Mouse (Mus musculus) CH12.LX (cell line): ENCODE measurements around the gene Plekhg2. TPM values are rescaled to one million over a fixed set of nuclear protein-coding genes. Genes with fewer than 3 reads are reported as not detected.

Experiments
- DNase-seq: peaks from one replicate; pipeline ENCODE4 v3.0.0-alpha.2; 2013; ENCODE audit errors: extremely low read depth
- H3K27ac ChIP-seq: 2 replicates; pipeline ENCODE4 v1.5.1; 2012; ENCODE audit warnings: low read depth, mild to moderate bottlenecking, control low read depth, moderate library complexity; ENCODE audit not compliant: insufficient read depth
- H3K27me3 ChIP-seq: replicated peaks from 2 replicates; pipeline ENCODE3; 2012; ENCODE audit warnings: inconsistent platforms
- H3K36me3 ChIP-seq, 2 experiments: replicated peaks in 1 of 2; 2 replicates each; pipeline versions ENCODE3 to v1.6.1; 2012; ENCODE audit warnings: inconsistent platforms in 1 of 2, low read length in 1 of 2, mild to moderate bottlenecking in 1 of 2, mixed read lengths in 1 of 2, moderate library complexity in 1 of 2; ENCODE audit not compliant: control insufficient read depth in 1 of 2, insufficient read depth in 1 of 2
- H3K4me1 ChIP-seq, 2 experiments: 2 replicates each; pipeline ENCODE4 v1.6.1; 2012; ENCODE audit warnings: inconsistent platforms in 1 of 2, moderate library complexity in 1 of 2; ENCODE audit not compliant: insufficient read depth in 2 of 2, control insufficient read depth in 1 of 2
- H3K4me2 ChIP-seq: 2 replicates; pipeline ENCODE4 v1.6.1; 2012; ENCODE audit warnings: low read depth, mild to moderate bottlenecking, control low read depth; ENCODE audit not compliant: poor library complexity, insufficient read depth, severe bottlenecking
- H3K4me3 ChIP-seq, 3 experiments: fragments of 150-350 bp in 1 of 3; sonication (generic) in 1 of 3; replicated peaks in 1 of 3; 2 replicates each; pipeline versions ENCODE3 to v1.5.1; 2011 to 2012; ENCODE audit warnings: low read depth in 2 of 3, low read length in 2 of 3, mild to moderate bottlenecking in 2 of 3, moderate library complexity in 2 of 3, control low read depth in 1 of 3, improper control_type of control experiment in 1 of 3, inconsistent platforms in 1 of 3, mixed read lengths in 1 of 3; ENCODE audit not compliant: poor library complexity in 1 of 3
- H3K79me2 ChIP-seq: replicated peaks from 2 replicates; pipeline ENCODE4 v1.6.1; 2012; ENCODE audit warnings: mild to moderate bottlenecking, moderate library complexity; ENCODE audit not compliant: control insufficient read depth, poor library complexity, insufficient read depth, severe bottlenecking; ENCODE audit errors: extremely low read depth
- H3K9ac ChIP-seq: 2 replicates; pipeline ENCODE4 v1.6.1; 2012; ENCODE audit warnings: low read depth, mild to moderate bottlenecking, control low read depth, moderate library complexity; ENCODE audit not compliant: insufficient read depth
- H3K9me3 ChIP-seq: replicated peaks from 2 replicates; pipeline ENCODE3; 2012; ENCODE audit warnings: low read length, inconsistent platforms, mixed read lengths
- BHLHE40 ChIP-seq: IDR thresholded peaks from 2 replicates; pipeline ENCODE4 v1.6.1; 2011; ENCODE audit warnings: mild to moderate bottlenecking, low read depth, low read length, improper control_type of control experiment
- CHD2 ChIP-seq: IDR thresholded peaks from 2 replicates; pipeline ENCODE4 v1.6.1; 2011; ENCODE audit warnings: low read length, improper control_type of control experiment
- CTCF ChIP-seq, 2 experiments: IDR thresholded peaks in 1 of 2; conservative IDR thresholded peaks in 1 of 2; 2 replicates each; pipeline ENCODE4 v1.5.1; 2011 to 2012; ENCODE audit warnings: low read depth in 2 of 2, low read length in 2 of 2, improper control_type of control experiment in 1 of 2, inconsistent platforms in 1 of 2, mild to moderate bottlenecking in 1 of 2, moderate library complexity in 1 of 2
- E2F4 ChIP-seq: IDR thresholded peaks from 2 replicates; pipeline ENCODE4 v1.6.1; 2011; ENCODE audit warnings: low read depth, low read length, improper control_type of control experiment; ENCODE audit not compliant: insufficient replicate concordance
- ELF1 ChIP-seq: IDR thresholded peaks from 2 replicates; pipeline ENCODE4 v1.6.1; 2014; ENCODE audit warnings: low read depth, mild to moderate bottlenecking, inconsistent platforms, low read length, improper control_type of control experiment
- GABPA ChIP-seq: IDR thresholded peaks from 2 replicates; pipeline ENCODE4 v1.6.1; 2012; ENCODE audit warnings: low read depth, low read length, improper control_type of control experiment, inconsistent platforms; ENCODE audit not compliant: insufficient replicate concordance
- IRF4 ChIP-seq: IDR thresholded peaks from 2 replicates; pipeline ENCODE4 v1.6.1; 2014; ENCODE audit warnings: low read depth, mild to moderate bottlenecking, inconsistent platforms, low read length, improper control_type of control experiment
- KAT2A ChIP-seq: IDR thresholded peaks from 2 replicates; pipeline ENCODE4 v1.6.1; 2012; ENCODE audit warnings: low read length, improper control_type of control experiment, inconsistent platforms; ENCODE audit not compliant: insufficient replicate concordance
- MAX ChIP-seq: IDR thresholded peaks from 2 replicates; pipeline ENCODE4 v1.6.1; 2011; ENCODE audit warnings: low read length, improper control_type of control experiment
- MAZ ChIP-seq: IDR thresholded peaks from 2 replicates; pipeline ENCODE4 v1.6.1; 2012; ENCODE audit warnings: low read depth, mild to moderate bottlenecking, inconsistent platforms, low read length, improper control_type of control experiment, moderate library complexity
- MEF2A ChIP-seq: IDR thresholded peaks from 2 replicates; pipeline ENCODE4 v1.6.1; 2014; ENCODE audit warnings: low read depth, mild to moderate bottlenecking, inconsistent platforms, low read length, improper control_type of control experiment, borderline replicate concordance
- MXI1 ChIP-seq: IDR thresholded peaks from 2 replicates; pipeline ENCODE4 v1.6.1; 2011; ENCODE audit warnings: mild to moderate bottlenecking, low read depth, low read length, improper control_type of control experiment
- MYC ChIP-seq: IDR thresholded peaks from 2 replicates; pipeline ENCODE4 v1.6.1; 2011; ENCODE audit warnings: low read depth, mild to moderate bottlenecking, improper control_type of control experiment, low read length
- NELFE ChIP-seq: IDR thresholded peaks from 2 replicates; pipeline ENCODE4 v1.6.1; 2011; ENCODE audit warnings: low read depth, low read length, improper control_type of control experiment
- POLR2A ChIP-seq: IDR thresholded peaks from 2 replicates; pipeline ENCODE4 v1.6.1; 2011; ENCODE audit warnings: low read depth, mild to moderate bottlenecking, improper control_type of control experiment, low read length
- POLR2AphosphoS2 ChIP-seq: IDR thresholded peaks from 2 replicates; pipeline ENCODE4 v1.6.1; 2011; ENCODE audit warnings: low read depth, low read length, improper control_type of control experiment
- SIN3A ChIP-seq: IDR thresholded peaks from 2 replicates; pipeline ENCODE4 v1.6.1; 2012; ENCODE audit warnings: low read length, improper control_type of control experiment, inconsistent platforms
- SMC3 ChIP-seq: IDR thresholded peaks from 2 replicates; pipeline ENCODE4 v1.6.1; 2011; ENCODE audit warnings: low read depth, low read length, improper control_type of control experiment
- TCF12 ChIP-seq: IDR thresholded peaks from 2 replicates; pipeline ENCODE4 v1.6.1; 2014; ENCODE audit warnings: low read depth, mild to moderate bottlenecking, inconsistent platforms, low read length, improper control_type of control experiment
- USF1 ChIP-seq: IDR thresholded peaks from 2 replicates; pipeline ENCODE4 v1.6.1; 2014; ENCODE audit warnings: low read depth, mild to moderate bottlenecking, inconsistent platforms, low read length, improper control_type of control experiment
- USF2 ChIP-seq: conservative IDR thresholded peaks from 2 replicates; pipeline ENCODE4 v1.6.1; 2011; ENCODE audit warnings: low read depth, low read length, improper control_type of control experiment
- ZC3H11A ChIP-seq: IDR thresholded peaks from 2 replicates; pipeline ENCODE4 v1.6.1; 2012; ENCODE audit warnings: low read depth, mild to moderate bottlenecking, inconsistent platforms, low read length, improper control_type of control experiment
- ZKSCAN1 ChIP-seq: IDR thresholded peaks from 2 replicates; pipeline ENCODE4 v1.6.1; 2012; ENCODE audit warnings: low read depth, inconsistent platforms, low read length, improper control_type of control experiment, borderline replicate concordance
- ZMIZ1 ChIP-seq: IDR thresholded peaks from 2 replicates; pipeline ENCODE4 v1.6.1; 2012; ENCODE audit warnings: low read depth, mild to moderate bottlenecking, inconsistent platforms, low read length, improper control_type of control experiment
- ZNF384 ChIP-seq: IDR thresholded peaks from 2 replicates; pipeline ENCODE4 v1.6.1; 2012; ENCODE audit warnings: low read depth, low read length, improper control_type of control experiment, inconsistent platforms
- dilution Hi-C: fragments of 300-500 bp; cut with MboI; formaldehyde crosslinking; loops from 2 replicates; pipeline ENCODE4 v1.14.3; 2020; ENCODE audit warnings: low sequenced_read_pairs; ENCODE audit not compliant: extremely low pct_unique_long_range_greater_than_20kb, extremely low pct_ligation_motif_present
- in situ Hi-C: fragments of 300-500 bp; cut with MboI; formaldehyde crosslinking; loops from 3 replicates; pipeline ENCODE4 v1.14.3; 2019; ENCODE audit warnings: low sequenced_read_pairs, low pct_ligation_motif_present, low pct_unique_long_range_greater_than_20kb, mixed read lengths
- polyA plus RNA-seq: library from polyadenylated mRNA; unstranded; fragments of >175 nt; gene quantifications from 2 replicates; pipeline ENCODE4 v1.2.1, GENCODE M21; 2012; ENCODE audit warnings: low read depth; ENCODE audit not compliant: insufficient read length
- total RNA-seq, 2 experiments: library from RNA; depleted of rRNA; stranded (reverse); fragments of 300-350 nt in 1 of 2; fragments of >200 nt in 1 of 2; gene quantifications; 2 replicates each; pipeline ENCODE4 v1.2.3; 2012 to 2014

Gene Plekhg2
- total and polyA plus RNA-seq, 3 experiments = 0.39 to 5.5 (median 4.7) TPM

- TF ChIP-seq GABPA = no peak
- no peak for TF ChIP-seq ZKSCAN1
- TF ChIP-seq MAX = no peak
- TF ChIP-seq POLR2AphosphoS2 = no peak
- TF ChIP-seq BHLHE40 = no peak
- TF ChIP-seq USF1 = no peak
- no peak for TF ChIP-seq CHD2
- in situ Hi-C loops (no loop called here), dilution Hi-C loops (no loop called here)
- Histone ChIP-seq H3K79me2 (no peaks in the 10 kb centered on the region), H3K27me3 (no peaks in the 10 kb centered on the region), H3K27ac (no peak overlapping the region), H3K9ac (no peak overlapping the region), H3K4me1 (no peaks in the 10 kb centered on the region), H3K9me3 (no peaks in the 10 kb centered on the region), H3K4me2 (no peak overlapping the region), H3K4me3 (no peak overlapping the region), H3K36me3 (peaks cover 57 to 93% of the 10 kb centered on the region in 2 experiments)
- DNase-seq = no peak
Measured at GRCm38 (mm10) chr7:28410841-28411475, 38.6 kb upstream of the Plekhg2 start.

- dilution Hi-C loops = no loop called here
Measured at GRCm38 (mm10) chr7:28401942-28402341, 29.5 kb upstream of the Plekhg2 start.

GRCm38 (mm10) chr7:28401030-28401429 lies 28.6 kb upstream of the Plekhg2 start:
- Histone ChIP-seq H3K9me3 (no peaks in the 10 kb centered on the region), H3K79me2 (no peaks in the 10 kb centered on the region), H3K4me3 (no peak overlapping the region), H3K4me1 (no peaks in the 10 kb centered on the region), H3K36me3 (peaks cover 82 to 94% of the 10 kb centered on the region in 2 experiments), H3K4me2 (no peak overlapping the region), H3K27ac (no peak overlapping the region), H3K9ac (no peak overlapping the region), H3K27me3 (no peaks in the 10 kb centered on the region)
- DNase-seq = no peak
- in situ Hi-C loops (no loop called here), dilution Hi-C loops (no loop called here)
- TF ChIP-seq CTCF (conservative IDR thresholded peaks at IDR 0.05 in 1 of 2, IDR thresholded peaks at IDR 0.05 in 1 of 2; ENCODE audit: low read depth in 2 of 2, low read length in 2 of 2) (no peak), BHLHE40 (no peak), POLR2A (no peak), MEF2A (no peak), ELF1 (no peak), ZMIZ1 (no peak), ZC3H11A (no peak), SIN3A (no peak), USF2 (no peak), TCF12 (no peak), USF1 (no peak), E2F4 (no peak), NELFE (no peak), IRF4 (no peak), SMC3 (no peak), MYC (no peak), ZNF384 (no peak), MAZ (no peak), KAT2A (no peak), MXI1 (no peak)

More at GRCm38 (mm10) chr7:28401942-28402341, 29.5 kb upstream of the Plekhg2 start:
- H3K4me1 ChIP-seq = no peaks in the 10 kb centered on the region
- no peak overlapping the region for H3K9ac ChIP-seq
- no peaks in the 10 kb centered on the region for H3K79me2 ChIP-seq
- no peak for DNase-seq
- TF ChIP-seq USF1 = no peak
- no peak for TF ChIP-seq SMC3
- no peak for TF ChIP-seq POLR2AphosphoS2
- H3K4me2 ChIP-seq = no peak overlapping the region
- in situ Hi-C loops = no loop called here
- H3K27me3 ChIP-seq = no peaks in the 10 kb centered on the region
- H3K4me3 ChIP-seq = no peak overlapping the region
- no peak overlapping the region for H3K27ac ChIP-seq
- H3K9me3 ChIP-seq = no peaks in the 10 kb centered on the region
- peaks cover 83 to 94% of the 10 kb centered on the region in 2 experiments for H3K36me3 ChIP-seq
